Mouse (Mus musculus): Measurements from ENCODE around the gene Tfcp2.

Gene Tfcp2

DNA sequence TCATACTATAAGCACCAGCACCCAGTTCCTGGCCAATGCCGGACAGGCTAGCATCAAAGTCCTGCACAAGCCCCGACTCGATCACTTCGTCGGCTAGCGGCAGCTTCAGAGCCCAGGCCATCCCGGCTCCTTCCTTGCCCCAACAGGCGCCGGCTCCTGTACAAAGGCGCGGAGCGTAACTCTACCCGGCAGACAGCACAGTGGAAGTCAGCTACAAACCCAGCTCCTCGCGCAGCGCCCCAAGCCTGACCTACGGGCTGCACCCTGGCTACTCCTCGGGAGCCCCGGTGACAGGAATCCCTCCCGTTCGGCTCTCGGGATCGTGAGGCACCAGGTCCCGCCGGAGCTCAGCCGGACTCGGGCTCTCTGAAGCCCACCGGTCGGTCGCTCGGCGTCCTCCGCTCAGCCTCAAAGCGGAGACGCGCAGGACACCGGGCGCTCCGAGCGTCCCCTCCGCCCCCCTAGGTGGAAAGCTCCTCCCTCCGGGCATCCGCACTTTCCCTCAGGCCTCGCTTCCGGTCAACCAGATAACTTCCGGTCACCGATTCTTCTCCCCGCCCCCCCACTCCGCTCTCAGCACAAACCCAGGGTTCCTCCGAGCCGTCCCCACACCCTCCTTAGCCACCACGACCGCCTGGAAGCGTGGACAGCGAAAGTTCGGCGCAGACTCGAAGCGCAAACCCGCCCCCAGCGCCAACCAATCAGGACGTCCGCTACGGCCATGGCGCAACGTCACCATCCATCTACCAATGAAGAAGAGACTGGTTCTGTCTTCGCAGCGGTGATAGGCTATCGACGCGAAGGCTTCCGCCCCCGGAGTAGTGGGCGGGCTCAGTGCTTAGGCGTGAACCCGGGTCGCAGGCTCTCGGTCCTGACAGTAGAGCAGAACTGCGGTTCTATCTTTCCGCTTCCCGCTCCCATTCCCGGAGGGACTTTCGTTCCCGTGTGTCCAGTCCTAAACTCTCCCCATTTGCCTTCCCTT is at the start of gene Tfcp2:
Gene Tfcp2, minus strand, starts transcription at position 683 of the 982 bp plus-strand sequence.
- TF ChIP-seq GATA4 (IDR thresholded peaks at IDR 0.05; ENCODE audit: insufficient replicate concordance, low read length), result no peak; the same call in 1 of the 2 replicates

- no peak for TF ChIP-seq GATA4 (IDR thresholded peaks at IDR 0.05; ENCODE audit: insufficient replicate concordance, low read length)
Measured at GRCm38 (mm10) chr15:100600696-100601272, 49.0 kb upstream of the Tfcp2 start.

GRCm38 (mm10) chr15:100600047-100600695 is 48.4 kb upstream of the Tfcp2 start:
- TF ChIP-seq GATA4 (IDR thresholded peaks at IDR 0.05; ENCODE audit: insufficient replicate concordance, low read length), result no peak

DNA sequence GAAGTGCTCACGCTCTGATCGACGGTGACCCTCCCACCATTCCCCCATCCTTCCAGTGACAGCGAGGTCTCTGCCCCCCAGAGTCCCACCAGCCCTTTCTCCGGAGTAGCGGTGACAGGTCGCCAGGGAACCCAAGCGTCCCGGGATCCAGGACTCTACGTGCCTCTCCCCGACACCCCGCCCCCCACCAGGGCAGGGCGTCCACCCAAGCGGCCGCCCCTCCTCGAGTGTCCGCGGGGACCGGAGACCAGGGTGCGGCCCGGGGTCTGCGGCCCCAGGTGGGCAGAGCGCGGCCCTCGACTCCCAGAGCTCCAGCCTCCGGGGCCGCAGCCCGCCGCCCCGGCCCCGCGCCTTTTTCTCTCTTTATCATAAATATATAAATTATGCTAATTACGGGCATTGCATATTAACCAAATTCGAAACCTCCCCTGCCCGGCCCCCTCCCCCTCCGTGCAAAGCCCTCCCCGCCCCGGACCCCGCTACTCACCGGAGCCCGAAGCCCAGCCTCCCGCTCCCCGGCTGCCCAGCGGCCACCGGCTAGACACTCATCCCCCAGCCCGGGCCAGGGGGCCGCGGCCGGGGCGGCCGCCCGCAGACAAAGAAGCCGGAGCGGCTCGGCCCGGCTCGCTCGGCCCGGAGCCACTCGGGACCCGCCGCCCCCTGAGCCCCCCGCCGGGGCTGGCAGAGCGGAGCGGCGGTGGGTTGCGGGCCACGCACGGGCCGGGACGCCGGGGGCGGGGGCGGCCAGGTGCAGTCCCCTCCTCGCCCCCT is 47.7 kb upstream of the Tfcp2 start, which contains the start of gene Pou6f1:
Gene Pou6f1, minus strand, starts transcription at position 709 of the 771 bp plus-strand sequence.
- no peak for TF ChIP-seq GATA4 (IDR thresholded peaks at IDR 0.05; ENCODE audit: insufficient replicate concordance, low read length)

DNA sequence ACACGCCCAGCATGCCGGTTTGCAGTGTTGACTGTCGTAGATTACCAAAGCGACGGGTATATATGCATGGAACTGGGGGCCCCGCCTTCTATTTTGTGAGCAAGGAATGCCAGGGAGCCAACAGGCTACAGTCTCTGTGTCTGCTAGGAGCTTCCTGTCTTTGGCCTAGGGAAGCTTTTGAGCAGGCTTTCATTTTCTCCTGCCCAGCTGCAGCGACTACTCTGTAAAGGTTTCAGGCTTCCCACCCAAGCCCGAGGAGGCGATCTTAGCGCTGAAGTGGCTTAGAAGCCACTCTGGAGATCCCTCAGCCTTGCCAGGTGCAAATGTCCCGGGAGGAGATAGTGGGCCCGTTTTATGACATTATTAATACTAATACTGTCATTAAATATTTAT is 47.1 kb upstream of the Tfcp2 start:
- TF ChIP-seq GATA4 (IDR thresholded peaks at IDR 0.05; ENCODE audit: insufficient replicate concordance, low read length), result no peak

GRCm38 (mm10) chr15:100598287-100598882 is 46.6 kb upstream of the Tfcp2 start:
- no peak for TF ChIP-seq GATA4 (IDR thresholded peaks at IDR 0.05; ENCODE audit: insufficient replicate concordance, low read length)

DNA sequence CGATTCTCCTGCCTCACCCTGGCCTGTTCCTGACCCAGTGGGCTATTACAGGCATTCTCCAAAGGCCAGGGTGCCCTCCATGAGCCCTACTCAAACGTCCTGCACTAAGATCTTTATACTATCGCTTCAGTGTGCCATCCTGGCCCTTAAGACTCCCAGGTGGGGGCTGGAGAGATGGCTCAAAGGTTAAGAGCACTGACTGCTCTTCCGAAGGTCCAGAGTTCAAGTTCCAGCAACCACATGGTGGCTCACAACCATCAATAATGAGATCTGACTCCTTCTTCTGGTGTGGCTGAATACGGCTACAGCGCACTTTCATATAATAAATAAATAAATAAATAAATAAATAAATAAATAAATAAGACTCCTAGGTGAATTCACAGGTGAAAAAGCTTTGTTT is 41.0 kb upstream of the Tfcp2 start:
- TF ChIP-seq GATA4 (IDR thresholded peaks at IDR 0.05; ENCODE audit: insufficient replicate concordance, low read length), result no peak

GRCm38 (mm10) chr15:100590436-100590835 is 38.6 kb upstream of the Tfcp2 start:
- no peak for TF ChIP-seq GATA4 (IDR thresholded peaks at IDR 0.05; ENCODE audit: insufficient replicate concordance, low read length)

- no peak for TF ChIP-seq GATA4 (IDR thresholded peaks at IDR 0.05; ENCODE audit: insufficient replicate concordance, low read length)
Measured at GRCm38 (mm10) chr15:100588297-100588696, 36.5 kb upstream of the Tfcp2 start.

GRCm38 (mm10) chr15:100587166-100587565 is 35.4 kb upstream of the Tfcp2 start:
- no peak for TF ChIP-seq GATA4 (IDR thresholded peaks at IDR 0.05; ENCODE audit: insufficient replicate concordance, low read length)

DNA sequence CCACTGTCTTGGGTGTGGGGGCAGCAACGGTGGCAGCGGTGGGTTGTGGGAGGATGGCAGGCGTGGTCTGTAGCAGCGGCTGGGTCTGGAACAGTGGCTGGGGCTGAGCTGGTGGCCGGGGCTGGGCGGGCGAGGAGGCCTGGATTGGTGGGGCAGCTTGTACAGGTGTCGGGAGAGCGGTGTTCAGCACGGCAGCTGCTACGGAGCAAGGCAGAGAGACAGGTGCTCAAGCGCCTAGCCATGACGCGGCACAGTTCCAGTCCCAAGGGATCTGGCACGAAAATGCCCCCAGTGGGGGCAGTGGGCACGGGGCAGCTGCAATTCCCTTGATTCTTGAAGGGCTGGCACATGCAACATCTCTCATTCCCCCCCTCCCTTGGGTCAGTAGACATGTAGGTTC is 34.1 kb upstream of the Tfcp2 start:
- no peak for TF ChIP-seq GATA4 (IDR thresholded peaks at IDR 0.05; ENCODE audit: insufficient replicate concordance, low read length)

DNA sequence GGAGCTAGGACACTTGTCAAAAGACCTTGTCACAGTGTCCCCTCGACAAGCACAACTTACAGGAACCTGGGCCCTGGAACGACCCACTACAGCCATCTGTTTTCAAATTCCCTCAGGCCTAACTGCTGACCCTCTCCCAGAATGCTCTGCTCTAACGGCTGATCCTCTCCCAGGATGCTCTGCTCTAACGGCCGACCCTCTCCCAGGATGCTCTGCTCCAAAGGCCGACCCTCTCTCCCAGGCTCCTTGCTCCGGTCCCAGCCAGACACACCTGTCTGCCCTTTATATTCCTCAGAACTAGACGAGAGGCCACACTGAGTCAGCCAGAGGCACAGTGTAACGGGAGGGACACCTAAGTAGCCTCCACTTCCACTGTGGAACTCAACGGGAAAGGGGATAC is 28.3 kb upstream of the Tfcp2 start:
- no peak for TF ChIP-seq GATA4 (IDR thresholded peaks at IDR 0.05; ENCODE audit: insufficient replicate concordance, low read length)

- no peak for TF ChIP-seq GATA4 (IDR thresholded peaks at IDR 0.05; ENCODE audit: insufficient replicate concordance, low read length)
Measured at GRCm38 (mm10) chr15:100577972-100578371, 26.2 kb upstream of the Tfcp2 start.

- no peak for TF ChIP-seq GATA4 (IDR thresholded peaks at IDR 0.05; ENCODE audit: insufficient replicate concordance, low read length)
Measured at GRCm38 (mm10) chr15:100576810-100577209, 25.0 kb upstream of the Tfcp2 start.

All from liver, adult (tissue).